Mouse (Mus musculus) lung, postnatal 0 days (tissue): Measurements from ENCODE around the gene 2900026A02Rik.

Experiments
- CTCF ChIP-seq: IDR thresholded peaks from 2 replicates; pipeline ENCODE4 v1.5.1; 2016; ENCODE audit warnings: antibody characterized with exemption, mild to moderate bottlenecking
- EP300 ChIP-seq: IDR thresholded peaks from 2 replicates; pipeline ENCODE4 v1.6.1; 2016; ENCODE audit warnings: antibody characterized with exemption, mild to moderate bottlenecking, control low read depth

DNA sequence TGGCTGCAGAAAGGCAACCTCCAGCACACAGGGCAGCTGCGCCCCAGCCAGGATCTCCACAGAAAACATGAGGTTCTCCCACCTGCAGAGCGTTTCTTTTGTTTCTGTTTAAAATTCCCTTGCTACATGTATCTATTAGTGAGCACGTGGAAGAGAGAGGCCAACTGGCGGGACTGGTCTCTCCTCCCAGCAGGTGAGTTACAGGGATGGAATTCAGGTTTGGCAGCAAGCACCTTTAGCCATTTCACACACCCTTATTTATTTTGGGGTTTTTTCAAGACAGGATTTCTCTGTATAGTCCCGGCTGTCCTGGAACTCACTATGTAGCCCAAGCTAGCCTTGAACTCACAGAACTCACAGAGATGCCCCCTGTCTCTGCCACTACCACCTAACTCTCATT lies 66.6 kb downstream of the 2900026A02Rik start:
- no peak for TF ChIP-seq CTCF
- TF ChIP-seq EP300: no peak
